Mouse (Mus musculus) midbrain, embryonic 14.5 days (tissue): ENCODE data around the gene Rab3il1. TPM values are rescaled to one million over a fixed set of nuclear protein-coding genes. Genes with fewer than 3 reads are reported as not detected.

Source experiments
- ATAC-seq: fragments of 200-750 bp; cut with Nextera tagmentation; 2 replicates; pipeline ENCODE4 v1.8.0; 2017; ENCODE audit warnings: moderate number of reproducible peaks, moderate library complexity; ENCODE audit not compliant: low FRiP score, low TSS enrichment
- DNase-seq: peaks from one replicate; pipeline ENCODE4 v3.0.0-alpha.2; 2015
- H3K27ac ChIP-seq: fragments of 300-500 bp; sonication (generic); replicated peaks from 2 replicates; pipeline ENCODE4 v1.5.1; 2014; ENCODE audit warnings: mild to moderate bottlenecking, low read depth, low read length, moderate library complexity
- H3K27me3 ChIP-seq: fragments of 300-500 bp; sonication (generic); 2 replicates; pipeline ENCODE4 v1.6.1; 2014; ENCODE audit warnings: low read length, control low read depth, mixed read lengths; ENCODE audit not compliant: control insufficient read depth, insufficient read depth
- H3K36me3 ChIP-seq: fragments of 300-500 bp; sonication (generic); 2 replicates; pipeline ENCODE4 v1.6.1; 2014; ENCODE audit warnings: low read length, control low read depth; ENCODE audit not compliant: control insufficient read depth, insufficient read depth
- H3K4me1 ChIP-seq: fragments of 300-500 bp; sonication (generic); 2 replicates; pipeline ENCODE4 v1.6.1; 2014; ENCODE audit warnings: mild to moderate bottlenecking, antibody characterized with exemption, low read length, control low read depth; ENCODE audit not compliant: control insufficient read depth, insufficient read depth
- H3K4me2 ChIP-seq: fragments of 300-500 bp; sonication (generic); 2 replicates; pipeline ENCODE4 v1.6.1; 2014; ENCODE audit warnings: mild to moderate bottlenecking, low read length, moderate library complexity
- H3K4me3 ChIP-seq: fragments of 300-500 bp; sonication (generic); replicated peaks from 2 replicates; pipeline ENCODE4 v1.5.1; 2014; ENCODE audit warnings: low read depth, low read length
- H3K9ac ChIP-seq: fragments of 300-500 bp; sonication (generic); replicated peaks from 2 replicates; pipeline ENCODE4 v1.6.1; 2014; ENCODE audit warnings: mild to moderate bottlenecking, low read length, moderate library complexity
- H3K9me3 ChIP-seq: fragments of 300-500 bp; sonication (generic); 2 replicates; pipeline ENCODE4 v1.6.1; 2016; ENCODE audit warnings: low read length, control low read depth, mixed read lengths; ENCODE audit not compliant: control insufficient read depth
- WGBS: fragments of 180-500 bp; shearing (Covaris S2); extraction: QIAGEN DNeasy Blood & Tissue Kit; methylation state at CpG from one replicate; pipeline ENCODE4 v1.1.7; 2014; 5-methylcytosine and 5-hydroxymethylcytosine counted together
- polyA plus RNA-seq: library from polyadenylated mRNA; unstranded; fragments of >200 nt; fragmentation: Nextera tagmentation; extraction: Ambion mirVana; gene quantifications from 2 replicates; pipeline ENCODE4 v1.2.1, GENCODE M21; 2014

Rab3il1 gene
- polyA plus RNA-seq, 1 experiment from 2014 or later = 19.2 TPM

DNA sequence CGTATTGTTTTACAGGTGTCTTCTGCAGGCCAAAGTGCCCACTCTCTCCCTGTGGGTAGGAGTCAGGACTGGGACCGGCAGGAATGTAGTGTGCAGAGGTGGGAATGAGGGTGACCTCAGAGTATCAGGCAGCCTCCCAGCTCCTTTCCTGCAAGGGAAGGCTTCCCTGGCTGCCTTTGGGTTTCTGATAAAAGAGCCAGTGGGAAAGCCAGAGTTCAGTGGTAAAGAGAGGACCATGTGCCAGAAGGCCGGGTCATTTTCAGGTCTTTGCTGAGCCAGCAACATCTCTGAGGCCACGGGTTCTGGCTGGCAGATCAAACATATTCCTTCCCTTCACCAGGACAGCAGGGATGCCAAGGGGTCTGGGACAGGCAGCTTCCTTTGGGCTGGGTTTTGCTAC is 44.9 kb downstream of the Rab3il1 start:
- Histone ChIP-seq H3K27me3 (no peaks in the 10 kb centered on the region), H3K27ac (no peak overlapping the region), H3K4me3 (no peak overlapping the region), H3K9me3 (no peaks in the 10 kb centered on the region), H3K36me3 (no peaks in the 10 kb centered on the region), H3K9ac (no peak overlapping the region), H3K4me2 (no peak overlapping the region), H3K4me1 (peaks cover 6% of the 10 kb centered on the region)
- ATAC-seq (no peak), DNase-seq (no peak)
- WGBS = 69% methylated on average over 4 of the region's 4 CpGs

DNA sequence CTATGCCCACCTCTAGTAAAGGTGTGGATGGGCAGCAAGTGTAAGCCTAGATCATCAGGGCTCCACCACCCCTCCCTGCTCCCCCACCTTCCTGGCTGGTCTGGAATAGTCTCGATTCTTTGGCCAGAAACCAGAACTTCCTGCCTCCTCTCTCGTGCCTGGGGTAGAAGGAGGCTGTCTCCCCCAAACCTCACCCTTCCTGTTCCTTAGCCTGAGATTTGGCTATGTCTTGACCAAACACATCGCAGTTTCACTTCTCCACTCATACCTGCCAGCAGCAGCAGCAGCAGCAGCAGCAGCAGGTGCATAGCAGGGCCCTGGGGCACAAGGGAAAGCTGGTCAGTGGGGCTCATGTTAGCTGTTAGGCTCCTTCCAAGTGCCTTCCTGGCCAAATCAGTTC is 45.5 kb downstream of the Rab3il1 start:
- H3K27ac ChIP-seq = no peak overlapping the region
- no peak for DNase-seq
- H3K9me3 ChIP-seq = no peaks in the 10 kb centered on the region
- no peak overlapping the region for H3K4me2 ChIP-seq
- no peak overlapping the region for H3K9ac ChIP-seq
- WGBS = 66% methylated on average over 3 of the region's 3 CpGs
- H3K4me3 ChIP-seq = no peak overlapping the region
- peaks cover 6% of the 10 kb centered on the region for H3K4me1 ChIP-seq
- no peak for ATAC-seq
- no peaks in the 10 kb centered on the region for H3K36me3 ChIP-seq
- H3K27me3 ChIP-seq = no peaks in the 10 kb centered on the region

DNA sequence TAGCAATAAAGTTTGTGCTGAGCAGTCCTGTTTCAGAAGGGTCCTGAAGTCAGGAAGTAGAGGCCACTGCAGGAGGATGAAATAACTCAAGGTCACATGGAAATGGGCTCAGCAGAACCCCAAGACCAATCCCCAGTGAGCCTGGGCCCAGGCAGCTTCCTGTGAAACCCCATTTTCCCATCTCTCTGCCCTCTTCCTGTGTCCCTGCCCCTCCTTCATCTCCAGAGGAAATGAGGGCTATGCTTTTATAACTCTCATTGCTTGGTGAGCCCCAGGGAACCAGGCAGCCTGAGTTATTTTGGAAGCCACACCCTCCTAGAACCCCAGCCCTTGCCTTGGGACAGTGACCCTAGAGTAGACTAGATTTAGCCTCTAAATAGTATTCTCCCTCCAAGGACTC is 48.1 kb downstream of the Rab3il1 start:
- DNase-seq (no peak), ATAC-seq (no peak)
- Histone ChIP-seq H3K27me3 (no peaks in the 10 kb centered on the region), H3K9ac (no peak overlapping the region), H3K4me2 (no peak overlapping the region), H3K27ac (no peak overlapping the region), H3K4me3 (no peak overlapping the region), H3K4me1 (no peaks in the 10 kb centered on the region), H3K9me3 (no peaks in the 10 kb centered on the region), H3K36me3 (no peaks in the 10 kb centered on the region)

DNA sequence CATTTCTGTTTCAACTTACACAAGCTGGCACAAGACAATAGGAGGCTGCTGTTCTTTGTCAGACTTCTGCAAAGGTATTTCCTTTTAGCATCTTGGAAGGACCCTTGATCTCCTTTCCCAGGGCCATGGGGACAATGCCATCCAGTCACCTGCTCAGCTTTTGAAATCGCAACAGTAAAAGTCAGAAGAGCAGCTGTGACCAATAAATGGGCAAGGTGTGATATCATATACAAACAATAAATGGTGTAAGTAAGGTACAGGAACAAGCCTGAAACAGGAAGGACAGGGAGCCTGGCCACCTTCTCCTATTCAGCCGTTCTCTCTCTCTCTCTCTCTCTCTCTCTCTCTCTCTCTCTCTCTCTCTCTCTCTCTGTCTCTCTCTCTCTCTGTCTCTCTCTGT is 49.0 kb downstream of the Rab3il1 start:
- ATAC-seq = no peak
- no peak for DNase-seq
- no peaks in the 10 kb centered on the region for H3K4me1 ChIP-seq
- H3K9me3 ChIP-seq = no peaks in the 10 kb centered on the region
- 92% methylated on average over 2 of the region's 2 CpGs for WGBS
- H3K36me3 ChIP-seq = no peaks in the 10 kb centered on the region
- no peaks in the 10 kb centered on the region for H3K27me3 ChIP-seq
- H3K9ac ChIP-seq = no peak overlapping the region
- no peak overlapping the region for H3K27ac ChIP-seq
- H3K4me2 ChIP-seq = no peak overlapping the region
- no peak overlapping the region for H3K4me3 ChIP-seq

DNA sequence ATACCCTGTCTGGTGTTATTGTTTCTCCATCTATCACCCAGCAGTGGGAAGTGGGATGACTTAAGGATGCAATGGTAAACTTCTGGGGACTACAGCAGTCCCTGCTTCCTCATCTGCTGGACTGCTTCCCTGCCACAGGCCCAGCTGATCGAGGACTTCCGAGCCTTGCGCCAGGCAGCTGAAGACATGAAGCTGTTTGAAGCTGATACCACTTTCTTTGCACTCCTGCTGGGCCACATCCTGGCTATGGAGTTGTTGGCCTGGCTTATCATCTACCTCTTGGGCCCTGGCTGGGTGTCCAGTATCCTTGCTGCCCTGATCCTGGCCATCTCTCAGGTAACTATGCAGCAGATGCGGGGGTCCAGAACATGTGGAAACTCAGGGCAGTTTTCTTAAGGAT is 51.2 kb downstream of the Rab3il1 start:
- no peak overlapping the region for H3K4me2 ChIP-seq
- no peak overlapping the region for H3K4me3 ChIP-seq
- no peak for ATAC-seq
- no peaks in the 10 kb centered on the region for H3K36me3 ChIP-seq
- no peaks in the 10 kb centered on the region for H3K9me3 ChIP-seq
- 93% methylated on average over 4 of the region's 4 CpGs for WGBS
- no peak overlapping the region for H3K27ac ChIP-seq
- no peaks in the 10 kb centered on the region for H3K4me1 ChIP-seq
- no peak for DNase-seq
- no peak overlapping the region for H3K9ac ChIP-seq
- H3K27me3 ChIP-seq = no peaks in the 10 kb centered on the region

DNA sequence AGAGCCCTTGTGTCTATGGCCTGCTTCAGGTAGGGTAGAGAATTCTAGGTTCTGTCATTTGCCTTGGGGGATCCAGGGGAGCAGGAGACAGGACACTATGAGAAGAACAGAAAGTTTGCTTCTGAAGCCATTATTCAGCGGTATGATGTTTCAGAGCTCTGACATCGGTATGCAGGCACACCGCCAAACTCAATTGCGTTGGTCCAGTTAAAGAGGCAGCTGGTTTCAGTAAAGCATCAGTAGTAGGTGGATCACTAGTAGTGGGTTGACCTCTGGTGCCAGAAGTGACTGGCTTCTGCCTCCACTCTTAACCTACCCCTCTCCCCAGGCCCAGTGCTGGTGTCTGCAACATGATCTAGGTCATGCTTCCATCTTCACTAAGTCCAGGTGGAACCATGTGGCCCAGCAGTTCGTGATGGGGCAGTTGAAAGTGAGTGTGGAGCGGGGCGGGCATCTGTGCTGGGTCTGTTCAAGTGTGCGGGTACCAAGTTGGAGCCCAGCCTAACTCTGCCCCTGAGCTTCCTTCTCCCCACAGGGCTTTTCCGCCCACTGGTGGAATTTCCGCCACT is 52.3 kb downstream of the Rab3il1 start:
- ATAC-seq (no peak), DNase-seq (no peak)
- Histone ChIP-seq H3K9me3 (no peaks in the 10 kb centered on the region), H3K9ac (no peak overlapping the region), H3K27me3 (no peaks in the 10 kb centered on the region), H3K36me3 (no peaks in the 10 kb centered on the region), H3K4me2 (no peak overlapping the region), H3K4me3 (no peak overlapping the region), H3K27ac (no peak overlapping the region), H3K4me1 (no peaks in the 10 kb centered on the region)
- 94% methylated on average over 10 of the region's 10 CpGs for WGBS

DNA sequence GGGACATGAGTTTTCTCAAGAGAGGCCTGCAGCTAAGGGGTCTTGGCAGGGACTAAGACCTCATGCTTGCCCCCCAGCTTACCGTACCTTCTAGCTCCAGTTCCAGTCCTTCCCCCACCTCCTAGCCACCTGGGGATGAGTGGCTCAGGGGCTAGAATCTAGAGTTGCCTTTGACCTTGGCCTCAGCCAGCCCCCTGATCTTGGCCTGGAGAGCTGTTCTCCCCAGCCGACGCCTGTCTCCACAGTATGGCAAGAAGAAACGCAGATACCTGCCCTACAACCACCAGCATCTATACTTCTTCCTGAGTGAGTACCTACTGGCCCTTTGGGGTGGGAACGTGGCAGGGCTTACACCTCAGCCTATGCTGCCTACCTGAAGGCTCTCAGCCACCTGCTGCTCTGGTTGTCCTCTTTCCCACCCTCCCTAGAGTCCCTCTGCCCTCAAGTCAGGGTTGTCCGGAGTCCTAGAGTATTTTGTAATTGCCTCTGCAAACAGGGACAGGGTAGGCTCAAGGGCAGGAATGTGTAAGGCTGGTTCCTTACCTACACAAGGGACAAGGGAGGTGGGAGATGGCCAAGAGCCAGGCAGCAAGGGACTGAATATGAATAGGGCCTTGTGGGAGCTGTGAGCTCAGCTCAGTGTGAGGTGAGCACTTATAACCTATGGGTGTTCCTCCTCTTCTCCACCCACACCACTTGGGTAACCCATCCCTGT is 53.0 kb downstream of the Rab3il1 start:
- no peaks in the 10 kb centered on the region for H3K9me3 ChIP-seq
- H3K27me3 ChIP-seq = no peaks in the 10 kb centered on the region
- H3K4me3 ChIP-seq = no peak overlapping the region
- no peak overlapping the region for H3K4me2 ChIP-seq
- H3K9ac ChIP-seq = no peak overlapping the region
- DNase-seq = no peak
- H3K4me1 ChIP-seq = no peaks in the 10 kb centered on the region
- 91% methylated on average over 6 of the region's 6 CpGs for WGBS
- no peaks in the 10 kb centered on the region for H3K36me3 ChIP-seq
- ATAC-seq = no peak
- H3K27ac ChIP-seq = no peak overlapping the region

DNA sequence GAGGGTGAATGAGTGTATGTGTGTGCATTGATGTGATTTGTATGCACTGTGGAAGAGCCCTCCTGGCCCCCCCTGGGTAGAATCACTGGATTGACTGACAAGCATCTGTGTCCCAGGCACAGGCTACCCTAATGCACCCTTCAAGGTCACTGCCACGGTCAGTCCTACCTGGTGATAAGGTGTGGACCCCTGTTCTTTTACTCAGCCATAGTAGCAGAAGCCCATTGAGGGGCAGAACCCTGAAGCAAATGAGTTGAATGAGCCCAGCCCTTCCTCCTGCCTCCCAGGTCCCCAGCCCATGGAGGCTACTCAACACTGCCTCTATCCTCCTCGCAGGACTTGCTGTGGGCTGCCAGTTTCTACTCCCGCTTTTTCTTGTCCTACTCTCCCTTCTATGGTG is 53.8 kb downstream of the Rab3il1 start:
- H3K27ac ChIP-seq = no peak overlapping the region
- H3K4me1 ChIP-seq = no peaks in the 10 kb centered on the region
- no peak for ATAC-seq
- H3K9me3 ChIP-seq = no peaks in the 10 kb centered on the region
- no peaks in the 10 kb centered on the region for H3K36me3 ChIP-seq
- no peak overlapping the region for H3K9ac ChIP-seq
- 84% methylated on average over 3 of the region's 3 CpGs for WGBS
- no peak overlapping the region for H3K4me3 ChIP-seq
- no peaks in the 10 kb centered on the region for H3K27me3 ChIP-seq
- no peak overlapping the region for H3K4me2 ChIP-seq
- DNase-seq = no peak
